Mouse (Mus musculus): ENCODE measurements around the gene Hk2. TPM values are rescaled to one million over a fixed set of nuclear protein-coding genes. Genes with fewer than 3 reads are reported as not detected.
"Not testable (repeated sequence)": the region's sequence is repeated elsewhere in the genome, so short reads cannot be mapped to it uniquely, and the experiment has no call there.

The Hk2 gene
- total RNA-seq, 2 experiments from 2014 or later, result 9.3 to 11.2 TPM

GRCm38 (mm10) chr6:82694668-82695067 lies 79.6 kb downstream of the Hk2 start:
- DNase-seq (ENCODE audit: low spot score in 2 of 2), result no peak

- DNase-seq (ENCODE audit: low spot score in 2 of 2), result no peak
Measured at GRCm38 (mm10) chr6:82689474-82689873, 84.8 kb downstream of the Hk2 start.

- not testable (repeated sequence) for DNase-seq (ENCODE audit: low spot score in 2 of 2)
Measured at GRCm38 (mm10) chr6:82688586-82688985, 85.7 kb downstream of the Hk2 start.

- DNase-seq (ENCODE audit: low spot score in 2 of 2), result no peak
Measured at GRCm38 (mm10) chr6:82684136-82684535, 90.1 kb downstream of the Hk2 start.

GRCm38 (mm10) chr6:82679286-82679685 lies 95.0 kb downstream of the Hk2 start:
- not testable (repeated sequence) for DNase-seq (ENCODE audit: low spot score in 2 of 2)

- DNase-seq (ENCODE audit: low spot score in 2 of 2), result not testable (repeated sequence)
Measured at GRCm38 (mm10) chr6:82677629-82678028, 96.6 kb downstream of the Hk2 start.

Other genes with a start within 250 kb of the Hk2 start
- 10 to 100 TPM; 36.4 to 41.4 TPM for gene Pole4, start 69.1 kb downstream of the Hk2 start, total RNA-seq (2021)
- gene Sema4f, start 165.3 kb upstream of the Hk2 start, total RNA-seq (2021), result 10 to 100 TPM; 43.4 to 44.2 TPM
- under 1 TPM in 1 of 2 experiments, not detected in 1; 0.44 TPM for gene M1ap, start 172.4 kb upstream of the Hk2 start, total RNA-seq (2021)